Mouse (Mus musculus) ZHBTc4 (cell line): ENCODE data around the gene Krtap1-3.
A peak's percentile ranks its signal among the peaks of the same experiment; 100 is the strongest.
"Not testable (repeated sequence)": the region's sequence is repeated elsewhere in the genome, so short reads cannot be mapped to it uniquely, and the experiment has no call there.

Experiments
- DNase-seq: peaks from one replicate; pipeline ENCODE4 v3.0.0-alpha.2; 2011; ENCODE audit warnings: low read depth, low spot score

Krtap1-3 gene

DNA sequence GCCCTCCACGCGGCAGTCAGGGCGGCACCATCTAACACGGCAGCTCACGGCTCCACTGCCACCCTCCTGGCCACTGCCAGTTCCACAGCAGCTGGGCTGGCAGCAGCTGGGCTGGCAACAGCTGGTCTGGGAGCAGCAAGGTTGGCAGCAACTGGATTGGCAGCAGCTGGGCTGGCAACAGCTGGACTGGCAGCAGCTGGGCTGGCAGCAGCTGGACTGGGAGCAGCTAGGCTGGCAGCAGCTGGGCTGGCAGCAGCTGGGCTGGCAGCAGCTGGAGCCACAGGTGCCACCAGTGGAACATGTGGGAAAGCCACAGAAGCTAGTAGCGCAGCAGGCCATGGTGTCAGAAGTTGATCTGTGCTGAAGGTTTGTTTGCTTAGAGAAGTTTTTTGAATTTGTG, at the start of gene Krtap1-3:
Krtap1-3 (minus strand) TSS at position 359 of the 400 bp plus-strand sequence.
- DNase-seq, result no peak

DNA sequence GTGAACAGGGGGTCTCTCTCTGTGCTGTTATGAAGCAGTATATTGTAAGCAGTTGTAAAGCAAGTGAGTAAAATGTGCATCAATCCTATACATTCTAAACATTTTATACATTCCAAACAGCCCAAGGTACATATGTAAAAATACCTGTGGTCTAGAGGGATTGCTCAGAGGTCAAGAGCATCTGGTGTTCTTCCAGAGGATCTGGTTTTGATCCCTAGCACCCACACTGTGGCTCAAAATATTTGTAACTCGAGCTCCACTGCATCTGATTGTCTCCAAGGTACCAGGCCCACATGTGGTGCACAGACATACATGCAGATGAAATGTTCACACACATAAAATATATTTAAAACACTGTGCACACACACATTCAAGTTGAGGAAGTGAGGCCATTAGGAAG, 49.8 kb upstream of the Krtap1-3 start:
- no peak for DNase-seq

DNA sequence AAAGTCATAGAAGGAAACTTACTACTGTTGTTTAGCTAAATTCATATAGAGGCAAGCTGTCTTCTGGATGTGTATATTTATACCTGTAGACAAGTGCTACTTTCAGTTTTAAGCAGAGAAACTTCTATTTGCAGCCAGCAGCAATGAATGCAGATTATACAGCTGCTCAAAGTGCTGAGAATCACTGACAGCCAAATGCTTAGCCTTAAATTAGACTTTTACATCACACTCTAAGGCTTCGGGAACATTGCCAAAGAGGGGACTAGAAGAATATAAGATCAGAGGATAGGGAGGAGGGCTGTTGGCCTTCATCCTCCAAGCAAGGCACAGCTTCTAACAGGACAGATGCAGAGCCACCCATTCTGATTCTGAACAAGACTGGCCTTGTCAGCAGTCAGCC, 45.9 kb upstream of the Krtap1-3 start:
- no peak for DNase-seq

DNA sequence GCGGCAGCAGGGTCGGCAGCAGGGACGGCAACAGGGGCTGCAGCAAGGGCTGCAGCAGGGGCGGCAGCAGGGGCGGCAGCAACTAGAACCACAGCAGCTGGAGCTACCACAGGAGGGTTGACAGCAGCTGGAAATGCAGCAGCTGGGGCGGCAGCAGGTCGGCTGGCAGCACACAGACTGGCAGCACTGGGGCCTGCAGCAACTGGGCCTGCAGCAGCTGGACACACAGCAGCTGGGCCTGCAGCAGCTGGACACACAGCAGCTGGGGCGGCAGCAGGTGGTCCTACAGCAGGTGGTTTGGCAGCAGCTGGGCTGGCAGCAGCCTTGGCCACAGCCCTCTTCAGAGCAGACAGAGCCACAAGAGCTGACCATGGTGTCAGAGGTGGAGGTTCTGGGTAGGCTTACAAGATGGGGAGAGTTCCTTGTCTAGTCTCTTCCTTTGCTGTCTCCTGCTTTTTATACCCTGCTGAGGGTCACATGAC, 43.6 kb upstream of the Krtap1-3 start, which contains the start of gene Krtap4-2:
Krtap4-2 (minus strand) TSS at position 432 of the 482 bp plus-strand sequence.
- no peak for DNase-seq

DNA sequence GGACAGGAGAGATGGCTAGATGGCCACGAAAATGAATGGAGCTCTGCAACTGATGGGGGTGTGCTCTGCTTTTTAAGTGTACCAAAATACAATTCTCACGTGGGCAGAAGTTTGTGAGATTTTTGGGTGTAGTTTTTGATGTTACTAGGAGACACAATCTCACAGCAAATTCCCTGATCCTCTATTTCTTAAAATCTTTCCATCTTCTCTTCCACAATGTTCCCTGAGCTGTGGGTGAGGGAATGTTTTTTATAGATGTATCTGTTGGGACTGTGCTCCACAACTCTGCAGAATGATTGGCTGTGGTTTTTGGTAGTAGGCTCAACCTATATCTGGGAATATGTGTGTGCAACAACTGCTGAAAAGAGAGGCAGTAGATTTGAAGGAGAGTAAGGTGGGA, 42.2 kb upstream of the Krtap1-3 start:
- DNase-seq, result no peak

DNA sequence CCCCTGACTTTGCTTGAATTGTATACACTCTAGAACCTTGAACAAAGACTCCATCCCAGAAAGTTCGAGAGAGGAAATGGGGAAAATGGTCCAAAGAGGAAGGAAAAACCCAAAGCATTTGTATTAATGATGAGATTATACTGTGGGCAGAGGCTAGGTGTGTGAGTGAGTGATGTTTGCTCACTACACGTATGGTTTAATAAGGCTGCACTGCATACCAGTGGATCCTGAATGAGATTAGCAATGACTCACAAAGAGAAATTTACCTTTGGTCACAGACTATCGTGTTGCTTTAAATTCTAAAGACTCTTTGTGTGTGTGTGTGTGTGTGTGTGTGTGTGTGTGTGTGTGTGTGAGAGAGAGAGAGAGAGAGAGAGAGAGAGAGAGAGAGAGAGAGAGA, 39.8 kb upstream of the Krtap1-3 start:
- no peak for DNase-seq

DNA sequence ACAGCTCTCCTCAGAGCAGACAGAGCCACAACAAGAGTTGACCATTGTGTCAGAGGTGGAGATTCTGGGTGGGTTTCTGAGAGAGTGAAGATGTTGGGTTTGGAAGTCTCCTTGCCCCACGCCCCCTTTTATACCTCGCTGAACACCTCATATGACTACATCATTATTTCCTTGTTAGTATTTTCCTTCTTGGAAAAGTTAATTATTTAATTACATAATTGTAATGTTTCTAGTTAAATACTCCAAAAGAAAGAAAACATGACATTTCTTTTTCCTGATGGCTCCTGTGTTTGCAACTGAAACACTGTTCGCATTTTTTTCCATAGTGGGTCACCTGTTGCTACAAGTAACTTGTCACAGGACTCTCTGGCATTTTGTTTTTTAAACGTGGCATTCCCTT, 37.0 kb upstream of the Krtap1-3 start, which contains the start of gene Krtap4-1:
Krtap4-1 (minus strand) TSS at position 101 of the 400 bp plus-strand sequence.
- DNase-seq, result no peak

DNA sequence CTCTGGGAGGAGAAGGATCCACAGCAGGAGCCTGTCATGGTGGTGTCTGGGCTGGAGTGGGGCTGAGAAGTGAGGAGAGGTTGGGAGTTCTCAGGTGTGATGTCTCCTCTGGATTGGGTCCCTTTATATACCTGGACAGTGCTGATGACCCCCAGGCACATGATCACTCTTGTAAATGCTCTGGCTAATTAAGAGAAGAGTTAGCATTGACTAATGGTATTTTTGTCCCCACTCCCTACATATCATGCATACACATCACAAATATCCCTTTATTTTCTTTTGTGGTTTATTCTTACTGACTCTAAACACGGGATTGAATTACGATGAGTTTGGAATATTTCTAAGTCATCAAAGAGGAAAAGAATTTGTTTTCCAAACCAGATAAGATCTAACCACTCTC, 29.2 kb upstream of the Krtap1-3 start, which contains the start of gene Gm11562:
Gm11562 (minus strand) TSS at position 101 of the 400 bp plus-strand sequence.
- DNase-seq, result no peak

DNA sequence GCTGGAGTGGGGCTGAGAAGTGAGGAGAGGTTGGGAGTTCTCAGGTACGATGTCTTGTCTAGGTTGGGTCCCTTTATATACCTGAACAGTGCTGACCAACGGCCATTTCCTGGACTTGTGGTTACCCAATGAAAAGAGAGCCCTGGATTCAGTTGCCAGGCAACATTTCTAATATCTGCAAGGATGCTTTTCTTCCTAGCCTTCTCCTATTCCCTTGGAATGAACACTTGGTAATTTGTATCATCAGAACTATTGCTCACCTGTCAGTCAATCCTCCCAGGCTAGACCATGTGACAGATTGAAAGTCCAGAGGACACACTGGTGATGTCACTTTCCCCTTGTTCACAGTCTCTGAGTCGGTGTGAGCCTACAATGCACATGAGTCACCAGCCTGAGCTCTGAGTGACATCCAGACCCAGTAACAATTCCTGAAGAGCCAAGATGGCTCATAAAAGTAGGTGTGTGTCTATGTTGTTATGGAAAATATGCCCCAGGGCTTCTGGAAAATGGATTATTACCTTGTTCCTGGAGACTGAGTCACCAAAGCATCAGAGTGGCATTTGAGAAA, 23.7 kb upstream of the Krtap1-3 start, which contains the start of gene Krtap2-4:
Krtap2-4 (minus strand) TSS at position 51 of the 568 bp plus-strand sequence.
- no peak for DNase-seq

DNA sequence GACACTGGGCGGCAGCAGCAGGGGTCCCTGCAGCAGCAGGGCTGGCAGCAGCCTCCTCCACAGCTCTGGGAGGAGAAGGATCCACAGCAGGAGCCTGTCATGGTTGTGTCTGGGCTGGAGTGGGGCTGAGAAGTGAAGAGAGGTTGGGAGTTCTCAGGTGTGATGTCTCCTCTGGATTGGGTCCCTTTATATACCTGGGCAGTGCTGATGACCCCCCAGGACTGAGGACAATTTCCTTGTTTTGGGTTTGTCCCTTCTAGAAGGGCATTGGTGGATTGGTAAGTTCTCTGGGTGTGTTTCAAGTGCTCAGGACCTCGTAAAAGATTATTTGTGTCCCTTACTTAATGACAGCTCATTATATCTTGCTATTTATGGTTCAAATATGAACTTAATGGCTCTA, 18.9 kb upstream of the Krtap1-3 start, which contains the start of gene Gm11937:
Gm11937 (minus strand) TSS at position 101 of the 400 bp plus-strand sequence.
- DNase-seq, result not testable (repeated sequence)

DNA sequence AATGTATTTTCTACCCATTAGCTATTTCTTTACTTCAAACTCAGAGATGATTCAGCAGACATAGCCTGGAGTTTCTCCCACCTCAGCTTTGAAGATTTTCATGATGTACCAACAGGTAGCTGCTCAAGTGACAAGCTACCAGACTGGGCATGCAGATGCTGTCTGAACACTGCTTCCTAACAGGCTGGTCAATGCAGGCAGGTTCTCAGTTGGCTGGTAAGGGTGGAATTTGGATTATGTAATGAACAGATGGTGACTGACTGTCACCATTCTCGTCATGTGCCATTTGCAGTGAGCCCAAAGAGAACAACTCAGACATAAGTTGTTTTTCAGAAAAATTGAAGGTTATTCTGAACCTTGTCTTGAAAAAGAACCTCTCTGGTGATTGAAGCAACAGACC, 18.0 kb upstream of the Krtap1-3 start:
- DNase-seq, result no peak

DNA sequence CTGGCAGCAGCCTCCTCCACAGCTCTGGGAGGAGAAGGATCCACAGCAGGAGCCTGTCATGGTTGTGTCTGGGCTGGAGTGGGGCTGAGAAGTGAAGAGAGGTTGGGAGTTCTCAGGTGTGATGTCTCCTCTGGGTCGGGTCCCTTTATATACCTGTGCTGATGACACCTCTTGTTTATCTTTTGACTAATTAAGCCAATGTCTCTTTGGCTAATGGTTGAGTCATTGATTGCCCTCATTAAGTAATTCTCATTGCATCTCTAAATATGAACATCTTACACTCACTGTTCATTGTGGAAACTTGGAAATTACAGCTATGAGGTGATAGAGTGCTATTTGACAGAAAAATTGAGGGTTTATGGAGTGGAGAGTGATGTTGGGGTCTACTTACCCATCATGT, 12.1 kb upstream of the Krtap1-3 start, which contains the start of gene Gm11938:
Gm11938 (minus strand) TSS at position 101 of the 400 bp plus-strand sequence.
- DNase-seq, result not testable (repeated sequence)

DNA sequence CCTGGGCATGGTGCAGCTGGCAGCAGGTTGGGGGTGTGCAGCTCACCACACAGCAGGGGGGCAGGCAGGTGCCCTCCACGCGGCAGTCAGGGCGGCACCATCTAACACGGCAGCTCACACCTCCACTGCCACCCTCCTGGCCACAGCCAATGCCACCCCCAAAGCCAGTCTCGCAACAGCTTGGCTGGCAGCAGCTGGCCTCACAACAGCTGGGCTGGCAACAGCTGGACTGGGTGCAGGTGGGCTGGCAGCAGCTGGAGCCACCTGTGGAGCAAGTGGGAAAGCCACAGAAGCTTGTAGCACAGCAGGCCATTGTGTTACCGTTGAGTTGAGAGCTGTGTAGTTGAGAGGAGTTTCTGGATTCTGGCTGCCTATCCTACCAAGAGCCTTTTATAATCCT, 6.6 kb upstream of the Krtap1-3 start, which contains the start of gene Krtap9-3:
Krtap9-3 (minus strand) TSS at position 364 of the 400 bp plus-strand sequence.
- DNase-seq, result not testable (repeated sequence)

DNA sequence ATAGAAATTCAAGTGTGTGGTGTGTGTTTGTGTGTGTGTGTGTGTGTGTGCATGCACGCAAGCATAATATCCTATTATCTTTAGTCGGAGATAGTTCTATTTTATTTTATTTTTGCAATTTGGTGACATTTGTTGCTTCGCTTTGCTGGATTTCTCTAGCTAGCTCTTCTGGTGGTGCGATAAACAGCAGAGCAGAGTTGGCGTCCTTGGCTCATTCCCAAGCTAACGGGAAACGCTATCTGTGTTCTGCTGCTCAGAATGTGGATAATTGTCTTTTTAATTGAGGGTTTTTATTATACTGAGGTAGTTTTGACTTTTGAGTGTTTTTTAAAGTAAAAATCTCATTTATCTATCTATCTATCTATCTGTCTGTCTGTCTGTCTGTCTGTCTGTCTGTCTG, 6.0 kb downstream of the Krtap1-3 start:
- DNase-seq, result no peak

DNA sequence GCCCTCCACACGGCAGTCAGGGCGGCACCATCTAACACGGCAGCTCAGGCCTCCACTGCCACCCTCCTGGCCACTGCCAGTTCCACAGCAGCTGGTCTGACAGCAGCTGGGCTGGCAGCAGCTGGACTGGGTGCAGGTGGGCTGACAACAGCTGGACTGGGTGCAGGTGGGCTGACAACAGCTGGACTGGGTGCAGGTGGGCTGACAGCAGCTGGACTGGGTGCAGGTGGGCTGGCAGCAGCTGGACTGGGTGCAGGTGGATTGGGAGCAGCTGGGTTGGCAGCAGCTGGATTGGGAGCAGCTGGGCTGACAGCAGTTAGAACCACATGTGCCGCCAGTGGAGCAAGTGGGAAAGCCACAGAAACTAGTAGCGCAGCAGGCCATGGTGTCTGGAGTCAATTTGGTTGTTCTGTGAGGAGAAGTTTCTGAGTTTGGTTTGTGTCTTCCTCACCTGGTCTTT, 7.9 kb downstream of the Krtap1-3 start, which contains the start of gene Krtap1-4:
Krtap1-4 (minus strand) TSS at position 410 of the 460 bp plus-strand sequence.
- DNase-seq, result no peak

DNA sequence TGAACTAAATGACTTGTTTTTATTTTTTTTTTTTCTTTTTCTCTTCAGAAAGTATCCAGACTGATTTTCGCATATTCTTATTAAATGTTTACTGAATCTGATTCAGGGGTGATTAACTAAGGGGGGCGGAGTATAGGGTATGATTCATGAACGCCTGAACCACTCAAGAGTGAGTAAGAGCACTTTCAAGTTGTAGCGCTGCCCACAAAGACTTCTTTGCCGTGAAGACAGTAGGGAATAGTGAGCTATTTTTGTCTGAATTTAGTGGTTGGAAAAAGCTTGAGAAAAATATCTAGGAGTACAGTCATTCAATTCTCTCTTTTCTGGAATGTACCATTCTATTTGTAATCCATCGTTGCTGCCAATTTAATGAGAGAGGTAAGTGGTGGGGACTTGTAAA, 9.6 kb downstream of the Krtap1-3 start:
- no peak for DNase-seq

DNA sequence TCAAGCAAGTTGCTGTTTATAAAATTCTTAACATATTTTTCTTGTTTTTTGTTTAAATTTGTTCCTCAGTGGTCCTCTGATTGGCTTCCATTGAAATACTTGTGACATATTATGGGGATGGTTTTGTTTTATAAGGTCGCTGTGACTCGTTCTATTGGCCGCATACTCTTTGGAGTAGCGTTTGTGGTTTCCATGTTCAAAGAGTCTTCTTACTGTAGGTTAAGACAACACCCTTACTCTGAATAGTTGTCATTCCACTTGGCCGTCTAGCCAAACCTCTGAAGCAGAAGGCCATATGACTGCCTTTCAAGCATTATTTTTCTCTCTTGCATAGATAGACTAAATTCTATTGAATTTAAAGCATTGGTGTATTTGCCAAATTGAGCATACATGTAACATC, 10.1 kb downstream of the Krtap1-3 start:
- DNase-seq, result no peak

DNA sequence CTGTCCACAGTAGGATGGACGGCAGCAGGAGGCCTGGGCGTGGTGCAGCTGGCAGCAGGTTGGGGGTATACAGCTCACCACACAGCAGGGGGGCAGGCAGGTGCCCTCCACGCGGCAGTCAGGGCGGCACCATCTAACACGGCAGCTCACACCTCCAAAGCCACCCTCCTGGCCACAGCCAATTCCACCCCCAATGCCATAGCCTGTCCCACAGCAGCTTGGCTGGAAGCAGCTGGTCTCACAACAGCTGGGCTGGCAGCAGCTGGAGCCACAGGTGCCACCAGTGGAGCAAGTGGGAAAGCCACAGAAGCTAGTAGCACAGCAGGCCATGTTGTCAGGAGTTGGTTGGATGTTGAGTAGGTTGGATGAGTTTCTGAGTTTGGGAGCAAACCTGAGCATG, 10.5 kb downstream of the Krtap1-3 start, which contains the start of gene Krtap1-5:
Krtap1-5 (minus strand) TSS at position 381 of the 400 bp plus-strand sequence.
- no peak for DNase-seq

DNA sequence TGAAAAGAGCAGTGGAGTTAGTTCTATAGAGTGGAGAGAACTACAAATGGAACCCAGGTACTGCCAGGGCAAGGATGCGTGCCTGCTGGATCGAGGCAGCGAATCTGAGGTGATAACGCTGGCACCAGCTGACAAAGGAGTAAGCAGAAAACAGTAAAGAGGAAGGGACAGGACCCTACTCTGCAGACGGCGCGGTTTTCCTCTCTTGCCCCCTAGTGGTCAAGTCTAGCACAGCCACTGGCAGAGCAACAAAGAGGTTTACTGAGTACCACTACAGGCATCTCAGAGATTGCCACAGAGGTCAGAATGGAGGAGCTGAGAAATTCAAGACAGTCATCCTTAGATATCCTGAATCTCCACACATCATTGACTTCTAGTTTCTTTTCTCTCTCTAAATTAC, 17.0 kb downstream of the Krtap1-3 start:
- peak; percentile 79 for DNase-seq

DNA sequence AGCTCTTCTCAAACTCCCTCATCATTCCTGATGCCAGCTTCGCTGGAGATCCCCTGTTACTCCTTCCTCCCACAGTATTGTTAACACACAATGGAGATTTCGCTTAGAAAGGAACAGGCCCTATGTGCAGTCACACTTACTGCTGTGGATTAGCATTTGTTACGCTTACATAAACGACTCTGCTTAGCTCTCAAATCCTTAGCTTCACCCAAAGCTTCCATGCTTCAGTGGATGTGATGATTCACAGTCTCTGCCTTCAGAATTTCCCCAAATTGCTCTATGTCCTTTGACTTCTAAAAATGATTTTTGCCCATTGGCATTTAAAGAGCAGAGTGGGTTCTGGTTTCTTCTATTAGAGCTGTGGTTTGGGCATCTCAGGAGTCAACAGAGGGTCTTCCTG, 18.0 kb downstream of the Krtap1-3 start:
- DNase-seq, result no peak

DNA sequence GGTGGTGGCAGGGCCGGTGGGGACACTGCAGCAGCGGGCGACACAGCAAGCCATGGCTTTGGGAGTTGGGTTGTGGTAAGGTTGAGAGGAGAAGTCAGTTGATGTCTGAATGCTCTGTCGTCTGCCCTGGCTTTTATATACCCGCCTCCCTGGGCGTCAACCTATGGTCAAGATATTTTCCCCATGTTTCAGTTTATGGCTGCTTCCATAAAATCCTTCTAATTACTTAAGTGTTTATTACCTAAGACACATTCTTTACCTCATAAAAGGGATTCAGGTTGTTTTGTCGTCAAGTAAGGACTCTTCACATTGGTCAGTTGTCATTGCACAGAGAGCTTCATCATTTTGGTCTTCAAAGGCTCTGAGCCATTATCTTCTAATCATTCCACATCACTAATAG, 24.6 kb downstream of the Krtap1-3 start, which contains the start of gene Krtap3-1:
Krtap3-1 (minus strand) TSS at position 101 of the 400 bp plus-strand sequence.
- no peak for DNase-seq

DNA sequence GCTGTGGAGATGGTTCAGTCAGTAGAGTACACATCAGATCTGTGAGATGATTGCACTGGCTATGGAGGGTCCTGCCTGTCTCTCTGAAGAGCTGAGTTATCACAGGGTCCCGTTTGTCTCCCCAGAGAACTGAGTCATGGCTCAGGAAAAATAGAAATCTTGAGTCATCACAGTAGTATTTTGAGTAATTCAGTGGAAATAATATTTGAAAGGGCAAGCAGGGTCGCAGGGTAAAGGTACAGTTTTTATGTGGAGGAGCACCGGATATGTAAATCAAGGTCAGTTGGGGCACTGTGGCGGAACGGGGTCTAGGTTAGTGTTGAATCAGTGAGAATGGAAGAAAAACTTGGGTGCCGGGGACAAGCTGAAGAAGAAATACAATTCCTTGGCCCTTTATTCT, 28.6 kb downstream of the Krtap1-3 start:
- DNase-seq, result no peak

DNA sequence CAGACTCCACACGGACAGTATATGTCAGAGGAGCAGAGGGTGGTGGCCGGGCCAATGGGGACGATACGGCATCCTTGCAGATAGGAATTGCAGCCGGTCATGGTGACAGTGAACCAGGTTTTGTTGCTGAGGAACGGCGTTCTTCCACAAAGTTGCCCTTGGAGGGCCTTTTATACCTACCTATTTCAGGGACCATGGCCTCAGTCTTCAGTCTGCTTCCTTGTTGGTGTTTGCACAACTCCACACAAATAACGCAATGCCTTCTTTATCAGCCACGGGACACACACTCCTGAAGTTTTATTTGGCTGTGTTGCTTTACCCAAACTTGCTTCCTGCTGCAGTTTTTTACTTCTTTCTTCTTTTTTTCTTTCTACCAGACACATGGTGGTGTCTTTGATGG, 31.8 kb downstream of the Krtap1-3 start, which contains the start of gene Gm11939:
Gm11939 (minus strand) TSS at position 101 of the 400 bp plus-strand sequence.
- DNase-seq, result no peak
